Mouse (Mus musculus): ENCODE data around the gene Reg4. TPM values are rescaled to one million over a fixed set of nuclear protein-coding genes. Genes with fewer than 3 reads are reported as not detected.

Gene Reg4
- polyA plus RNA-seq, 1 experiment from 2014 or later: not detected

DNA sequence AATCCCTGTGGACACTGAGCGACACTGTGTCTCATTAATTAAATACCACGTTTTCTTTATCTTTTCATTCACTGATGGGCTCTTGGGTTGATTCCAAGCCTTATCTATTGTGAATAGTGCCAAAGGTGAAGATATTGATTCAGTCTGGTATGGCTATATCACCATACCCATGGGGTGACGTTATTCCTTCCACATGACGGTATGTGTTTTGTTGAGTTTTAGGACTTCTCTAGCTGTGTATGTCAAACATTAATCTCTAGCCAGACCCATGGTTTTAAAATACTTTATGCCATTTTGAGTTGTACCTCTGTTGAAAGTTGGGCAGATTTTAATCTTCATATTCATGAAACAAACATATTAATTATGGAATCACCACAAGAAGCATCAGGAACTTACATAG lies 12.8 kb upstream of the Reg4 start:
- Histone ChIP-seq H3K9ac (ENCODE audit: low read length) (no peak overlapping the region), H3K27me3 (replicated peaks; ENCODE audit: control insufficient read depth, insufficient read depth, low read length) (no peaks in the 10 kb centered on the region), H3K4me1 (ENCODE audit: control insufficient read depth, insufficient read depth, low read length) (peaks cover 9% of the 10 kb centered on the region), H3K4me2 (ENCODE audit: low read length) (no peak overlapping the region), H3K27ac (ENCODE audit: low read depth, low read length) (no peak overlapping the region), H3K9me3 (replicated peaks; ENCODE audit: control insufficient read depth, low read length) (no peaks in the 10 kb centered on the region), H3K36me3 (ENCODE audit: control insufficient read depth, insufficient read depth, low read length) (no peaks in the 10 kb centered on the region), H3K4me3 (ENCODE audit: low read depth, low read length) (no peak overlapping the region)
- no peak for DNase-seq (ENCODE audit: low spot score)
- no peak for ATAC-seq
- WGBS: 72% methylated on average over 4 of the region's 4 CpGs

DNA sequence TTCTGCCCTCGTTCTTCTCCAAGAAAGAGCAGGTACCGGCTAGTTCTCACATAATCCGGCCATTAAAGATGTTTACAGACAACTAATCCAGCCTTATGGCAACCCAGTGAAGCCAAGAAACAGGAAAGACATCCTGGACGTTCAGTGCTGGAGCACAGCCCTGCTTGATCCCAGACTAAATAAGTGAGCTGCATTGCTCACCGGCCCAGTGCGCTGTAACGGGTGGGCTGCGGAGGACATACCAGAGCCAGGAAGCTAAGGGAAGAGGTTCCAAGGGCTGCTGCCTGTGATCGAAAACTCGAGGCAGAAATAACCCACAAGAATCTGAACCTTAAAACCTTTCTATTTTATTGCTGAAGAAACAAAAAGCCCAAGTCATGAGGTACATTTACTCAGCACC lies 11.1 kb upstream of the Reg4 start:
- peak; percentile 45; the same call in 1 of the 2 replicates for ATAC-seq
- Histone ChIP-seq H3K4me2 (ENCODE audit: low read length) (no peak overlapping the region), H3K36me3 (ENCODE audit: control insufficient read depth, insufficient read depth, low read length) (no peaks in the 10 kb centered on the region), H3K9ac (ENCODE audit: low read length) (no peak overlapping the region), H3K27me3 (replicated peaks; ENCODE audit: control insufficient read depth, insufficient read depth, low read length) (no peaks in the 10 kb centered on the region), H3K4me3 (ENCODE audit: low read depth, low read length) (no peak overlapping the region), H3K9me3 (replicated peaks; ENCODE audit: control insufficient read depth, low read length) (no peaks in the 10 kb centered on the region), H3K27ac (ENCODE audit: low read depth, low read length) (peak overlapping the region; percentile 84), H3K4me1 (ENCODE audit: control insufficient read depth, insufficient read depth, low read length) (peaks cover 9% of the 10 kb centered on the region)
- 62% methylated on average over 10 of the region's 10 CpGs for WGBS
- peak; percentile 20 for DNase-seq (ENCODE audit: low spot score)

DNA sequence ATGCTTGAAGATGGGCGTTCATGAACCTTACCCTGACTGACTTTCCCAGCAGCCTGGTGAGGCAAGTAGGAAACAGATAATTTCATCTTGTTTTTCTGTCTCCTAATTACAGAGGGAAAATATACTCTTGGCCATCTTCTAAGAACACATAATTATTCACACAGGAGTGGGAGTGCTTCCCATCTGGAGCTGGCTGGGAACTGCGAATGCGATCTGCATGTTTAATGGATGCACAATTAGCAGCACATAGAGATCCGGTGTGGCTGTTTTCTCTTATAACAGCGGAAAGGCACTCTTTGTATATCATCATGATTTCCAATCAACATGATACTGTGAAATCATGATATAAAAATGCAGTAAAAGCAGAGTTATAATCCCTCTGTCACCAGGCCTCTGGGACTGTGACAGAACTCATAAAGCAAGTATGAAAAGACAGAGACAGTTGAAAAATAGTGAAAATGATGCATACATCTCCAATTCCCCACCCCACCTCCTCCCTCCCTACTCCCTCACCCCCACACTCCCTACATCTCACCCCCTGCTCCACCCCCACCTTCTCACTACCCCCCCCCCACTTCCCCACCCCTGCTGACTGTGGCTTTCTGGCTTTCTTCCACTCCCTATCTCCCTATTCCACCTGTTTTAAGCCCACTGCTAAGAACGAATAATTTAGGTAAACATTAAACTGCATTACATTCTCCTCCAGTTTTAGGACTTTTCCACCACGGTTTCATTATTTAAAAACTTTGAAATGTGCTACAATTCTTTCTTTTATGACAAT lies 10.5 kb upstream of the Reg4 start:
- peak overlapping the region; percentile 84 for H3K27ac ChIP-seq (ENCODE audit: low read depth, low read length)
- no peaks in the 10 kb centered on the region for H3K27me3 ChIP-seq (replicated peaks; ENCODE audit: control insufficient read depth, insufficient read depth, low read length)
- no peaks in the 10 kb centered on the region for H3K36me3 ChIP-seq (ENCODE audit: control insufficient read depth, insufficient read depth, low read length)
- H3K4me2 ChIP-seq (ENCODE audit: low read length): no peak overlapping the region
- WGBS: 32% methylated on average over 7 of the region's 7 CpGs
- DNase-seq (ENCODE audit: low spot score) (peak; percentile 92), ATAC-seq (peak; percentile 98)
- H3K9me3 ChIP-seq (replicated peaks; ENCODE audit: control insufficient read depth, low read length): no peaks in the 10 kb centered on the region
- no peak overlapping the region for H3K4me3 ChIP-seq (ENCODE audit: low read depth, low read length)
- no peak overlapping the region for H3K9ac ChIP-seq (ENCODE audit: low read length)
- H3K4me1 ChIP-seq (ENCODE audit: control insufficient read depth, insufficient read depth, low read length): peaks cover 9% of the 10 kb centered on the region

DNA sequence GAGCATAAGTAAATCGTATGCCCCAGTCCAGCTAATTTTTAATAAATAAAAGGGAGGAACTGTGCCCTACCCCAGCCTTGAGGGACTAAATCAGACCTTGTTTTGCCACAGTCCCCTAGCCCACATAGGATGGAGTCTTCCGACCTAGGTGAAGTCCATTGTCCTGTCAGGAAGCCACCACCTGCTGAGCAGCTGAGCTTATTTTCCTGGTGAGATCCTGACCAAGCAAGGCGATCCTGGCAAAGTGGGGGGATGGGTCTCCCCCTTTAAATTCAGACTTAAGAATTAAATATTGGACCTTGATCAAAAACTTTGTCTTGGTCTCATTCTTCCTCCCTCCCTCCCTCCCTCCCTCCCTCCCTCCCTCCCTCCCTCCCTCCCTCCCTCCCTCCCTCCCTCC lies 5.7 kb upstream of the Reg4 start:
- WGBS: 70% methylated on average over 3 of the region's 3 CpGs
- ATAC-seq: no peak
- DNase-seq (ENCODE audit: low spot score): no peak

DNA sequence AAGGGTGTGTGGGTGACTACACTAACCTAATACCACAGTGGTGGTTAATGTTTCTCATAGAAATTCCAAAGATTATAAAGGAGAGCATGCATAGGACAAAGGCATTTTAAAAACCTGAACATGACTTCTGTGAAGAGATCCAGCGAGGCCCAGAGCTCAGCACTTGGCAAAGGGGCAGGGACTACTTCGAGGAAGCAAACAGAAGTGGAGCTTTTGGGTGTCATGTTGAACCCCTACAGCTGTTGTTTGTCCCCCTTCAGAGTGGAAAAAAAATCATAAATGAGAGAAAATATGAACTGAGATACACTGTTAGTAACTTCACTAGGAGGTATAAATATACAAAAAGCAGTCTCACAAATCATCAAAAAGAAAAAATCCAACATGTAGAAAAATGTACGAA lies 1.3 kb downstream of the Reg4 start:
- H3K36me3 ChIP-seq (ENCODE audit: control insufficient read depth, insufficient read depth, low read length): no peaks in the 10 kb centered on the region
- no peak for ATAC-seq
- H3K9me3 ChIP-seq (replicated peaks; ENCODE audit: control insufficient read depth, low read length): no peaks in the 10 kb centered on the region
- no peak overlapping the region for H3K4me3 ChIP-seq (ENCODE audit: low read depth, low read length)
- H3K4me1 ChIP-seq (ENCODE audit: control insufficient read depth, insufficient read depth, low read length): no peaks in the 10 kb centered on the region
- H3K4me2 ChIP-seq (ENCODE audit: low read length): no peak overlapping the region
- no peak for DNase-seq (ENCODE audit: low spot score)
- H3K27me3 ChIP-seq (replicated peaks; ENCODE audit: control insufficient read depth, insufficient read depth, low read length): no peaks in the 10 kb centered on the region
- no peak overlapping the region for H3K9ac ChIP-seq (ENCODE audit: low read length)
- H3K27ac ChIP-seq (ENCODE audit: low read depth, low read length): no peak overlapping the region
- 88% methylated on average over 3 of the region's 3 CpGs for WGBS

More for the DNA sequence above, 5.7 kb upstream of the Reg4 start:
- Histone ChIP-seq H3K4me3 (ENCODE audit: low read depth, low read length) (no peak overlapping the region), H3K27me3 (replicated peaks; ENCODE audit: control insufficient read depth, insufficient read depth, low read length) (no peaks in the 10 kb centered on the region), H3K9ac (ENCODE audit: low read length) (no peak overlapping the region), H3K4me2 (ENCODE audit: low read length) (no peak overlapping the region), H3K9me3 (replicated peaks; ENCODE audit: control insufficient read depth, low read length) (no peaks in the 10 kb centered on the region), H3K27ac (ENCODE audit: low read depth, low read length) (no peak overlapping the region), H3K4me1 (ENCODE audit: control insufficient read depth, insufficient read depth, low read length) (peaks cover 4% of the 10 kb centered on the region; the same call in 1 of the 2 replicates), H3K36me3 (ENCODE audit: control insufficient read depth, insufficient read depth, low read length) (no peaks in the 10 kb centered on the region)

DNA sequence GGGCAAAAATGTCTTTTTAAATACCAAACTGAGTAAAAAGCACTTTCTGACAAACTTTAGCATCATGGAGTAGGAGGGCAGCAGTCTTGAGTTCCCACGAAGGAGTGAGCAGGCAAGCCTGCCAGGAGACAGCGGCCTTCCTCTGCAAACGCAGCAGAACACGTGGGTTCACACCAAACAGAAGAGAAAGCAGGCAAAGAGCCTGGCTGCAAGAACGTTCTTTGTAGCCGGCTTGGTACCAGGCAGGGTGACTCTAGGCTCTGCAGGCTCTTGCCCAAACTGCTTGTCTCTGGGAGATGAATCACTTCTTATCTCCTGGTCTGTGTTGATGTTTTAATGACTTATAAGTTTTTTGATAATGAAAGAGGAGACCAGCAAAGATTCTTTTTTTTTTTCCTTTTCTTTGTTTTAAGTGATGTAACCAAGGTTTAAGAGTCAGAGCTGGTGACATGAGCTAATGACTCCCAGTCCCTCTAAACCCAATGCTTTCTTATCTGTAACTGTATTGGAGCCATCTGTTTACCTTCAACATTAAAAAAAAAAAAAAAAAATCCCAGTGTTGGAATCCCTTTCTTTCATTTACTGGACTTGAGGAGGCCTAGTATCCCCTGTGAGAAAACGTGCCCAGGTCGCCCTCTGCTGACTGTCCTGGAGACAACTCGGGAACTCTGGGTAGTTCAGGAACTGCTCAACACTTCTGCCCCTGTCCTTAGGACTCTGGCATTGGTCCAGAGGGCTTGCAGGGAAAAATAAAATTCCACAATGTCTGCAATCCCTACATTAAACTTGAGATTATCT lies 2.0 kb downstream of the Reg4 start:
- H3K9ac ChIP-seq (ENCODE audit: low read length): no peak overlapping the region
- DNase-seq (ENCODE audit: low spot score): peak; percentile 77
- 9% methylated on average over 9 of the region's 9 CpGs for WGBS

DNA sequence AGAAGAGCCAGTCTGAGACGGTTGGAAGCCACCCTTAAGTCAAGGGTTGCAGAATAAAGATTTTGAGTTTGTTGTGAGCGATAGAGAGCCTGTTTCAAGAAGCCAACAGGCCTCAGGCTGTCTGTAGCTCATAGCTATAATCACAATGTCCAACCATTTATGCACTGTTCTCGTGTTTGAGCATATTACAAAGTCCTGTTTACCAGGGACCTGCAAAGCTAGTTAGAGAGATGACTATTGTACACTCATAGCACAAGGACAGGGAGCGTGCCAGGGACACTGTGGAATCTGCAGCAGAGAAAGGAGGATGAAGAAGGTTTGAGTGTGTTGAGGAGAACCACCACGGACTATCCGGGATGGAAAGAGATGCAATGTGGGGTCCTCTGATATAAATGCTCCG lies 3.0 kb downstream of the Reg4 start:
- Histone ChIP-seq H3K36me3 (ENCODE audit: control insufficient read depth, insufficient read depth, low read length) (no peaks in the 10 kb centered on the region), H3K27me3 (replicated peaks; ENCODE audit: control insufficient read depth, insufficient read depth, low read length) (no peaks in the 10 kb centered on the region), H3K4me3 (ENCODE audit: low read depth, low read length) (no peak overlapping the region), H3K9me3 (replicated peaks; ENCODE audit: control insufficient read depth, low read length) (no peaks in the 10 kb centered on the region), H3K9ac (ENCODE audit: low read length) (no peak overlapping the region), H3K27ac (ENCODE audit: low read depth, low read length) (no peak overlapping the region), H3K4me2 (ENCODE audit: low read length) (no peak overlapping the region), H3K4me1 (ENCODE audit: control insufficient read depth, insufficient read depth, low read length) (no peaks in the 10 kb centered on the region)
- no peak for ATAC-seq
- 88% methylated on average over 7 of the region's 7 CpGs for WGBS
- DNase-seq (ENCODE audit: low spot score): no peak

More for the DNA sequence above, 2.0 kb downstream of the Reg4 start:
- no peaks in the 10 kb centered on the region for H3K27me3 ChIP-seq (replicated peaks; ENCODE audit: control insufficient read depth, insufficient read depth, low read length)
- H3K4me3 ChIP-seq (ENCODE audit: low read depth, low read length): no peak overlapping the region
- no peaks in the 10 kb centered on the region for H3K4me1 ChIP-seq (ENCODE audit: control insufficient read depth, insufficient read depth, low read length)
- H3K4me2 ChIP-seq (ENCODE audit: low read length): no peak overlapping the region
- H3K9me3 ChIP-seq (replicated peaks; ENCODE audit: control insufficient read depth, low read length): no peaks in the 10 kb centered on the region
- H3K27ac ChIP-seq (ENCODE audit: low read depth, low read length): no peak overlapping the region
- no peaks in the 10 kb centered on the region for H3K36me3 ChIP-seq (ENCODE audit: control insufficient read depth, insufficient read depth, low read length)
- peak; percentile 87 for ATAC-seq

DNA sequence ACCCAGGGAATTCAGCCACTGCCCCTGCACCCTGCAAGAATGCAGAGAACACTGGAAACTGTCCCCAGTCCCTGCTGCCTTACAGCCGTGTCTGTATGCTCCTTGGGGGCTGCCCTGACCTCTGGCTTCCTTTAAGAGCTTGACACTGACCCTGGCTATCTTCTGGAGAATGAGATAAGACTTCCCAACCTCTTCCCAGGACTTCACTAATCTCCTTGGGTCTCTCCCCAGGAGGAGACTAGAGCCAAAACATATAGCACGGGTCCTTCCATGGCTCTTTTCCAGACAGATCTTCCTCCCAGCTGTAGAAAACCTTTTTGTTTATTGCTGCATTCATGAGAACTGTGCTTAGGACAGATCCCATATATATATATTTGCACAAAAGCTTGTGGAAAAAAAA lies 3.8 kb downstream of the Reg4 start:
- 76% methylated on average over 2 of the region's 2 CpGs for WGBS
- no peaks in the 10 kb centered on the region for H3K36me3 ChIP-seq (ENCODE audit: control insufficient read depth, insufficient read depth, low read length)
- no peak overlapping the region for H3K27ac ChIP-seq (ENCODE audit: low read depth, low read length)
- H3K27me3 ChIP-seq (replicated peaks; ENCODE audit: control insufficient read depth, insufficient read depth, low read length): no peaks in the 10 kb centered on the region
- H3K9me3 ChIP-seq (replicated peaks; ENCODE audit: control insufficient read depth, low read length): no peaks in the 10 kb centered on the region
- ATAC-seq (no peak), DNase-seq (ENCODE audit: low spot score) (no peak)
- H3K4me3 ChIP-seq (ENCODE audit: low read depth, low read length): no peak overlapping the region
- no peaks in the 10 kb centered on the region for H3K4me1 ChIP-seq (ENCODE audit: control insufficient read depth, insufficient read depth, low read length)
- no peak overlapping the region for H3K4me2 ChIP-seq (ENCODE audit: low read length)
- no peak overlapping the region for H3K9ac ChIP-seq (ENCODE audit: low read length)

All from forebrain, embryonic 14.5 days (tissue).